ENCODE assay signal across 10 mouse cellular contexts in the genomic region with DNA sequence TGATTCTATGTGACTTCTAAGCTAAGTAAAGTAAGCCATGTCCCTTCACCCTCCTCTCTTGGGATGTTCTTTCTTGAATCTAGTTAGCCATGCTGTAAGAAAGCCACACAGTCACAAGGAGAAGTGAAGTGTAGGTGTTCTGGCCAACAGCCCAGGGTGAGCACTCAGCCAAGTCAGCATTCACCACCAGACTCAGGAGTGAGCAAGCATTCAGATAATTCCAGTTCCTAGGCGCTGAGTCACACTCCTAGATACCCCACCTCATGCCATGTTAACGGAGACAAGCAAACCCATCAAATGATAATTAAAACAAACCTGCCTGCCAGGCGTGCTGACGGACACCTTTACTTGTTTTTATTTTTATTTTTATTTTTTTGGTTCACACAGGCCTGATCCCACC. TPM values are rescaled to one million over a fixed set of nuclear protein-coding genes. Genes with fewer than 3 reads are reported as not detected.
DNase-seq lines count a peak whose midpoint lies in the region; ATAC-seq lines count a peak whose summit lies in the region.
"Had no signal": no experiment of that assay in that cellular context is flagged by ENCODE, and none has a peak within 500 bp of the region (broad histone marks: within the 10 kb centered on the region; RNA-seq: fewer than 3 reads in every experiment).

No protein-coding gene starts in this region.

- no peak overlapping the region for H3K27ac ChIP-seq in lung, embryonic 15.5 days
- H3K27ac ChIP-seq: embryonic facial prominence, embryonic 12.5 days; limb, embryonic 13.5 days had no signal

- H3K9me3 ChIP-seq in lung, embryonic 15.5 days: no peaks in the 10 kb centered on the region
- H3K9me3 ChIP-seq: embryonic facial prominence, embryonic 12.5 days; limb, embryonic 13.5 days had no signal

- 0 out of 2 replicates have a peak, but pooled peaks have one; percentile 52 for ATAC-seq in cerebellum, adult (ENCODE audit: insufficient number of reproducible peaks, low FRiP score, low TSS enrichment)
- peak; percentile 29 to 32; a peak in 1 of 4 replicates for ATAC-seq in hematopoietic stem cell, adult 5-6 weeks (replicated peaks in 1 of 2; ENCODE audit: insufficient read depth in 1 of 2, low FRiP score in 2 of 2, low TSS enrichment in 1 of 2, low read depth in 1 of 2, poor library complexity in 2 of 2, severe bottlenecking in 2 of 2)
- ATAC-seq in lung, embryonic 15.5 days (ENCODE audit: borderline replicate concordance, extremely low read depth, low FRiP score, low TSS enrichment): peak; percentile 49; the same call in 1 of the 2 replicates
- no peak for ATAC-seq in megakaryocyte, adult 5-6 weeks (ENCODE audit: poor library complexity, severe bottlenecking)

- H3K9ac ChIP-seq in lung, embryonic 15.5 days: no peak overlapping the region
- H3K9ac ChIP-seq: embryonic facial prominence, embryonic 12.5 days; limb, embryonic 13.5 days had no signal

- 89% methylated on average over 4 of the region's 4 CpGs for WGBS in lung, embryonic 15.5 days

- no peak overlapping the region for H3K4me3 ChIP-seq in lung, embryonic 15.5 days
- H3K4me3 ChIP-seq: embryonic facial prominence, embryonic 12.5 days; limb, embryonic 13.5 days had no signal

- no peaks in the 10 kb centered on the region for H3K27me3 ChIP-seq in lung, embryonic 15.5 days
- H3K27me3 ChIP-seq: embryonic facial prominence, embryonic 12.5 days; limb, embryonic 13.5 days had no signal

- no peaks in the 10 kb centered on the region for H3K4me1 ChIP-seq in lung, embryonic 15.5 days
- H3K4me1 ChIP-seq: embryonic facial prominence, embryonic 12.5 days; limb, embryonic 13.5 days had no signal

- no peak for DNase-seq in cerebellum, postnatal 4 days (ENCODE audit: low spot score in 2 of 2)
- peak; percentile 77 to 79 for DNase-seq in cerebellum, adult 18-20 months
- DNase-seq in spleen, adult 18-20 months: no peak
- DNase-seq in thymus, postnatal 25 days: no peak

- peaks cover 10% of the 10 kb centered on the region for H3K36me3 ChIP-seq in lung, embryonic 15.5 days

- H3K4me2 ChIP-seq in lung, embryonic 15.5 days: no peak overlapping the region
- H3K4me2 ChIP-seq: embryonic facial prominence, embryonic 12.5 days; limb, embryonic 13.5 days had no signal

RNA-seq across cellular contexts. Expression of a gene that starts 47.1 kb away (rescaled TPM):
- 27.5 and 29.7 TPM in 2 replicates for total RNA-seq in hematopoietic stem cell, adult 5-6 weeks (2017)
- polyA plus RNA-seq in lung, embryonic 15.5 days (2015; fragmentation: Nextera tagmentation; extraction: Ambion mirVana): 36.8 and 40.9 TPM in 2 replicates
- total RNA-seq in megakaryocyte, adult 5-6 weeks (2015): 28.4 and 35.7 TPM in 2 replicates
- 34.4 and 36.0 TPM in 2 replicates for total RNA-seq in megakaryocyte, adult 5-6 weeks (2017)

Comparison
In these comparisons a context has a peak if more than half of its experiments do, and no peak if none do; other contexts are left out.
1. DNase-seq: peak in cerebellum, adult 18-20 months (2 of 2); none in cerebellum, postnatal 4 days (0 of 2), spleen, adult 18-20 months (0 of 2) and thymus, postnatal 25 days (single experiment).